Mouse (Mus musculus): Measurements from ENCODE around the gene Unc93b1.

Gene Unc93b1

DNA sequence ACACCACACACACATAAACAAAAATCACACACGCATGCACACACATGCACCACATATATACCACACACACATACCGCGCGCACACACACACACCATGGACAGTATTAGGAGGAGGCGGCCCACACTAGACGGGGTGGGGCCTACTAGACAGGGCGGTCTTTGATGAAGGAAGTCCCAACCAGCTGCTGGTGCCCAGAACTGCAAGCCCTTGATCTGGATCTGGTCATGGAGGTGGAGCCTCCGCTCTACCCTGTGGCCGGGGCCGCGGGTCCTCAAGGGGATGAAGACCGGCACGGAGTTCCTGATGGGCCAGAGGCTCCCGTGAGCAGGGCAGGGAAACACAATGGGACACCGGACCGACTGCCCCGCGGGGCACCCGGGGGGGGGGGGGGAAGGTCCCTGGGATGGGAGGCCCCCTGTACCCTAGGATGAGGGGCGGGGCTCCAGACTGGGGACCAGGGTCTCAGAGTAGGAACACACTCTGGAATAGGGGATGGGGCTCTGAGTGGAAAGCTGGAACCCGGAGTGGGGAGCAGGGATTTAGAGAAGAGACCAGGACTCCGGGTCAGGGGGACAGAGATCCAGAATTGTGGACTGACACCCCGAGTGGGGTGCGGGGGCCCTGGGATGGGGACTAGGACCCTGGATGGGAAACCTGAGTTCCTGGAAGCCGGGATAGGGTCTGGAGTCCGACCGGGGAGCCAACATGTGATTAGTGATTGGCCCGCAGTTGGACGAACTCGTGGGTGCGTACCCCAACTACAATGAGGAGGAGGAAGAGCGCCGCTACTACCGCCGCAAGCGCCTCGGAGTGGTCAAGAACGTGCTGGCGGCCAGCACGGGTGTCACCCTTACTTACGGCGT is at the start of gene Unc93b1:
Unc93b1 (plus strand) TSS at position 155 of the 864 bp plus-strand sequence.
- peak in 1 of 2 experiments; percentile 68 for DNase-seq (ENCODE audit: low spot score in 2 of 2)

- DNase-seq (ENCODE audit: low spot score in 2 of 2), result no peak
Measured at GRCm38 (mm10) chr19:3889096-3889495, 45.9 kb upstream of the Unc93b1 start.

GRCm38 (mm10) chr19:3890181-3890580 is 44.8 kb upstream of the Unc93b1 start:
- no peak for DNase-seq (ENCODE audit: low spot score in 2 of 2)

DNA sequence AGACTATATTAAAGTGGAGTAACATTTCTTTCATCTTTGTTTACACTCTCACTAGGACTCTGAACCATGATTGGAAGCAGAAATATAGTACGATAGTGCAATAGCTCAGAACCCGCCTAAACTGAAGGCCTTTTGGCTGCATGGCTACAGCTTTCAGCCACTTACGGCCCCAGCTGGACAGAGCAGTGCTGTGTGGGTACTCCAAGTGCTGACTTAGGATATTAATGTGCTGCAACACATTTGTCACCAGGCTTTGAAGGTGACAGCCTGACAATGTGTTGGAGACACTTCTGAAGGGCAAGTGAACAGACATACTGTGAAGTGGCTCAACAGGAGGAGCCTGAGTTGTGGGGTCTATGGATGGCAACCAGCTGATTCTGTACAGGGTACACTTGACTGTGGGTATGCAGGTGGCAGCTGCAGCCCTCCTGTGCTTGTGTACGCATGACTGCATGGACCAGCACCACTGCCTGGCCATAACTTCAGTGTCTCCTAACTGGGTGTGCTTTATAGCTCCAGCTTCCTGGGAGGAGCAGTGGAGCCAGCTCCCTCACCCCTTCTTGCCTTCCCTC is 41.4 kb upstream of the Unc93b1 start:
- DNase-seq (ENCODE audit: low spot score in 2 of 2), result no peak

- no peak for DNase-seq (ENCODE audit: low spot score in 2 of 2)
Measured at GRCm38 (mm10) chr19:3894294-3894693, 40.7 kb upstream of the Unc93b1 start.

- no peak for DNase-seq (ENCODE audit: low spot score in 2 of 2)
Measured at GRCm38 (mm10) chr19:3895171-3895631, 39.8 kb upstream of the Unc93b1 start.

GRCm38 (mm10) chr19:3896208-3896607 is 38.8 kb upstream of the Unc93b1 start:
- no peak for DNase-seq (ENCODE audit: low spot score in 2 of 2)

- DNase-seq (ENCODE audit: low spot score in 2 of 2), result no peak
Measured at GRCm38 (mm10) chr19:3897557-3897956, 37.4 kb upstream of the Unc93b1 start.

GRCm38 (mm10) chr19:3898952-3899351 is 36.0 kb upstream of the Unc93b1 start:
- DNase-seq (ENCODE audit: low spot score in 2 of 2), result no peak

- no peak for DNase-seq (ENCODE audit: low spot score in 2 of 2)
Measured at GRCm38 (mm10) chr19:3899618-3900017, 35.4 kb upstream of the Unc93b1 start.

DNA sequence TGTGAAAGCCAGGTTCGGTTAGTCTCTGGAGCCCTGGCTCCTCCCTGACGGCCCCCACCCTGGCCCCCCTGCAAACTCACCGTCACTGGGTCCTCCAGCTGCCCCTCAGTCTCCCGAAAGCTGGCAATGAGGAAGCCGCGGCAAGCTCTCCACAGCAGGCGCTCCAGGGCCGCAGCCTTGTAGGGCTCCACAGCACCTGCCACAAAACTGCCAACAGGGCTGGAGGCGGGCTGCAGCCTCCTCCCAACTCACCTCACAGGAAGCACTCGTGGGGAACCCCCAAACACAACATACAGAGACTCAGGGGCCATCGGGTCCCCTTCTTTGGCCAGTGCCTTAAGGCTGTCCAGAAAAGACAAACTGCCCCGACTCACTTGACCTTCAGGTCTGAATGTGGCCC is 32.0 kb upstream of the Unc93b1 start:
- DNase-seq (ENCODE audit: low spot score in 2 of 2), result no peak

- no peak for DNase-seq (ENCODE audit: low spot score in 2 of 2)
Measured at GRCm38 (mm10) chr19:3903648-3904362, 31.2 kb upstream of the Unc93b1 start.

GRCm38 (mm10) chr19:3904363-3904675 is 30.7 kb upstream of the Unc93b1 start:
- DNase-seq (ENCODE audit: low spot score in 2 of 2), result no peak

DNA sequence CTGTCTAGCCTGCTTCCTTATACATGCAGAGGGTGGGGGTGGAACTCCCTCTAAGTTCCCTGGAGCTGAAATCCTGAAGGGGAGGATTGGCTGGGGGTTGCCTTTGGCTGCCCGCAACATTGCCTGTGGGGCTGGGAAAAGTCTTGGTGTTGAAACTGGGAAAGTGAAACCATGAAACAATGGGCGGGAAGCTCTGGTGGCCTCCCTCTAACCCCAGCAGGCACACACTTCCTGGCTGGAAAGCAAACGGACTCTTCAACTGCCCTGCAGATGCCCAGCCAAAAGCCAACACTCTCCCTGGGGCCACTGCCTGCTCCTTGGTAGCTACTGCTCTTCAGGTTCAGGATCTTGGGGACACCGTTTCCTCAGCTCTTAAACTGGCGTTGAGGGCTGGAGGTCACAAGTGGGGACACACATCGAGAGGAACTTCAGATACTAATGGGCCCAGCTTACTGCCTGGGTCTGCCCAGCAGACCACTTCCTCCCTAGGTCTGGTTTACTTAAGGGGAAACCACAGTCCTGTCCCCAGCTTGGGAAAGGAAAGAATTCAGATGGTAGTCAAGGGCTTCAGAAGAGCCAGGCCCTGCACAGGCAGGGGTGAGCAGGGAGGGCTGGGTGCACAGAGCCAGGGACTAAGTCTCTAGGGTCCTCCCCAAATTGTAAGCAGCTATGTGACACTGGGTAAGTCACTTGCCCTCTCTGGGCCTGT is 29.6 kb upstream of the Unc93b1 start:
- no peak for DNase-seq (ENCODE audit: low spot score in 2 of 2)

DNA sequence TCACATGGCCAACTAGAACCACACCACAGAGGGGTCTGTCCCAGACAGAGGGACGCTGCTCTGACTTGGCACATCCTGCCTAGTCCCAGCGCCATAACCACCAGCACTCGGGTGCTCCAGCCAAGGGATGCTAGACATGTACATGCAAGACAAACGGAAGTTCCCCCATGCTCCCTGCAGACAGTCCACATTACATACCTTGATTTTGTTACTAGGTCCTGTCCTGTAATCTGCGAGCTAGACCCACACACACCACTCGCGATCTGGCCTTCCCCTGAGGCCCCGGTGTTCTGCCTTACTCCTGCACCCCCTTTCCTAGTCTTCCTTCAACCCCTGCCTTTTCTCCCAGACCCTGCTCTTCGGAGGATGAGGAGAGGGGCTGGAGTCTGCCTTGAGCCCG is 28.7 kb upstream of the Unc93b1 start:
- DNase-seq (ENCODE audit: low spot score in 2 of 2), result no peak

- peak; percentile 80 to 82 for DNase-seq (ENCODE audit: low spot score in 2 of 2)
Measured at GRCm38 (mm10) chr19:3906795-3907786, 27.9 kb upstream of the Unc93b1 start, which contains the start of gene Tcirg1. Tcirg1 (minus strand) TSS chr19:3907133.

- no peak for DNase-seq (ENCODE audit: low spot score in 2 of 2)
Measured at GRCm38 (mm10) chr19:3907876-3908660, 26.9 kb upstream of the Unc93b1 start.

DNA sequence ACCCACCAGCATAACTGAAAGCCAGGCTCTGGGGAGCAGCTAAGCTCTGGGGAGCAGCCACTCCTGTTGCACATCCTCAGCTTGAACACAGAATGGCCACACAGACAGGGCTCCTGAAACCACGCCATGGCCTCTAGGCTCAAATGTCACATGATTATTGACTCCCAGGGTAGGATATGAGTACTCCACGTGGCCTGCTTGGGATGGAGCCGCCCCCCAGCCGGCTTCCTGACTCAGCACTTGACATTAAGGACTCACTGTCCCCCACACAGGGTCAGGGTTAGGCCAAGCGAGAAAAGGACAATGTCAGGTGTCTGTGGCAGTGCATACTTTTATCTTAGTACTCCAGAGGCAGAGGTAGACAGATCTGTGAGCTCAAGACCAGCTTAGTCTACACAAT is 24.8 kb upstream of the Unc93b1 start:
- no peak for DNase-seq (ENCODE audit: low spot score in 2 of 2)

DNA sequence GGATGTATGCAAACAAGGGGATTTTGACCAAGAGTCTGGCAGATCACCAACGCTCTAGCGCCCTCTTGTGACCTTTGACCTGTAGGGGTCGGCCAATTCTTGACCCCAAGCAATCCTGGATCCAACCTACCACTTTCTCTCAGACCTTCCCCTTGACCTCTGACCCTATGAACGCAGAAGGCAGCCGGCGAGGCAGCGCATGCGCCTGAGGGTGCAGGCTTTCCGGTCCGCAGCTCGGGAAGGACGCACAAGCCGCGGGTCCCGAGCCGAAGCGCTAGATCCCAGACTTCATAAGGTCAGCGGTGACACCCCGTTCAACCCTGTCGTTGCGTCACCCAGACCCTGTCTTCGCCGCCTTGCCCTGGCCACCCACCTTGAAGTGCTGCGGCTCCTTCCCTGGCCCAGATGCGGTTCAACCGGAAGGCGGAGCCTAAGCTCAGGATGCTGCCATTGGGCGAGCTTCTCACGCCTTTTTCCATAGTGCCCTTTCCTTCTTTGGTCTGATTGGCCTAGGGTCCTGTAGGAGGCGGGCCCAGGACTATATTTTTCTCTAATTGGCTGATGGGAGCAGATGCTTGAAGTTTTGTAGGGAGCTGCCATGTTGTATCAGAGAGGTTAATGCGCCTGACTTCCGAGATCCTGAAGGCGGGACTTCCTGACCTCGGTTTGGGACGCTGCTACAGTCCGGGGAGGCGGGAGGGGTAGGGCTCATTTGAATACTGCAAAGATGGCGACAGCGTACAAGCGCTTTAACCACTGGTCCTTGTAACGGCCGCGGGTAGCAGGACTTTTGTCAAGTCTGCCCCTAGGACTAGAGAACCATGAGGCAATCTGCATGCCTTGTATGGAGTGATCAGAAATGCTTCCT is 22.4 kb upstream of the Unc93b1 start, which contains the start of gene Ndufs8:
Ndufs8 (minus strand) TSS at position 438 of the 868 bp plus-strand sequence.
- DNase-seq (ENCODE audit: low spot score in 2 of 2), result peak; percentile 86 to 89
